10 mouse cellular contexts compared by ENCODE assay signal in genomic region chr15:62500966-62501365, GRCm38 (mm10).
A peak's percentile ranks its signal among the peaks of the same experiment; 100 is the strongest.
DNase-seq lines count a peak whose midpoint lies in the region; ATAC-seq lines count a peak whose summit lies in the region.
"Had no signal": no experiment of that assay in that cellular context is flagged by ENCODE, and none has a peak within 500 bp of the region (broad histone marks: within the 10 kb centered on the region; RNA-seq: fewer than 3 reads in every experiment).

No protein-coding gene starts in this region.

- H3K36me3 ChIP-seq in heart, embryonic 10.5 days = no peaks in the 10 kb centered on the region
- H3K36me3 ChIP-seq in forebrain, embryonic 16.5 days (ENCODE audit: control insufficient read depth, insufficient read depth) = no peaks in the 10 kb centered on the region
- H3K36me3 ChIP-seq: stomach, embryonic 15.5 days had no signal

- peak; percentile 15 to 48 for DNase-seq in heart, adult 9 months (ENCODE audit: low spot score in 2 of 2)
- DNase-seq in heart, embryonic 10.5 days (ENCODE audit: low spot score) = no peak
- peak; percentile 1 for DNase-seq in adrenal gland, postnatal 25 days
- DNase-seq in kidney, adult 18-20 months = peak; percentile 68
- DNase-seq in lung, postnatal 36 days = peak; percentile 59
- no peak for DNase-seq in right cerebral cortex, postnatal 14 days
- DNase-seq: cerebellum, adult 18-20 months had no signal

- no peak overlapping the region for H3K4me3 ChIP-seq in heart, embryonic 10.5 days
- no peak overlapping the region for H3K4me3 ChIP-seq in forebrain, embryonic 16.5 days (replicated peaks; ENCODE audit: low read length)
- H3K4me3 ChIP-seq: stomach, embryonic 15.5 days had no signal

- peaks cover 5% of the 10 kb centered on the region; the same call in 1 of the 2 replicates for H3K4me1 ChIP-seq in heart, embryonic 10.5 days
- H3K4me1 ChIP-seq in forebrain, embryonic 16.5 days (replicated peaks; ENCODE audit: control insufficient read depth, insufficient read depth, low read length) = peaks cover 4% of the 10 kb centered on the region
- H3K4me1 ChIP-seq: stomach, embryonic 15.5 days had no signal

- no peak overlapping the region for H3K27ac ChIP-seq in heart, embryonic 10.5 days
- H3K27ac ChIP-seq in forebrain, embryonic 16.5 days (ENCODE audit: low read length) = no peak overlapping the region
- H3K27ac ChIP-seq: stomach, embryonic 15.5 days had no signal

- WGBS in heart, embryonic 10.5 days = 61% methylated on average over 4 of the region's 4 CpGs
- WGBS in forebrain, embryonic 16.5 days = 78% methylated on average over 4 of the region's 4 CpGs

- H3K9ac ChIP-seq in forebrain, embryonic 16.5 days (replicated peaks; ENCODE audit: low read depth, low read length) = no peak overlapping the region
- H3K9ac ChIP-seq: stomach, embryonic 15.5 days had no signal

- no peak for ATAC-seq in forebrain, embryonic 16.5 days
- ATAC-seq in megakaryocyte progenitor cell, adult 5-6 weeks (replicated peaks; ENCODE audit: poor library complexity) = no peak

- H3K9me3 ChIP-seq in heart, embryonic 10.5 days = no peaks in the 10 kb centered on the region
- H3K9me3 ChIP-seq in forebrain, embryonic 16.5 days (ENCODE audit: control insufficient read depth, low read length) = no peaks in the 10 kb centered on the region
- H3K9me3 ChIP-seq: stomach, embryonic 15.5 days had no signal

- no peak overlapping the region for H3K4me2 ChIP-seq in forebrain, embryonic 16.5 days (ENCODE audit: low read length)
- H3K4me2 ChIP-seq: stomach, embryonic 15.5 days had no signal

- H3K27me3 ChIP-seq in heart, embryonic 10.5 days (ENCODE audit: insufficient read depth, poor library complexity, severe bottlenecking) = no peaks in the 10 kb centered on the region
- H3K27me3 ChIP-seq in forebrain, embryonic 16.5 days (replicated peaks; ENCODE audit: control insufficient read depth, insufficient read depth, low read length) = no peaks in the 10 kb centered on the region
- H3K27me3 ChIP-seq: stomach, embryonic 15.5 days had no signal

Comparison
In these comparisons a context has a peak if more than half of its experiments do, and no peak if none do; other contexts are left out.
1. DNase-seq: peak in heart, adult 9 months (2 of 2), adrenal gland, postnatal 25 days (single experiment), kidney, adult 18-20 months (single experiment) and lung, postnatal 36 days (single experiment); none in heart, embryonic 10.5 days (single experiment) and right cerebral cortex, postnatal 14 days (single experiment).